Mouse (Mus musculus) C2C12 (cell line): ENCODE results near the gene Ssbp2. TPM values are rescaled to one million over a fixed set of nuclear protein-coding genes. Genes with fewer than 3 reads are reported as not detected.

Experiments used
- H3K27me3 ChIP-seq: one replicate; pipeline ENCODE4 v1.6.1; 2011; ENCODE audit not compliant: control insufficient read depth, insufficient read depth, insufficient read length
- H3K36me3 ChIP-seq: one replicate; pipeline ENCODE4 v1.6.1; 2011; ENCODE audit not compliant: control insufficient read depth, insufficient read depth
- H3K4me3 ChIP-seq: one replicate; pipeline ENCODE4 v1.5.1; 2011; ENCODE audit warnings: mild to moderate bottlenecking, control low read depth; ENCODE audit not compliant: poor library complexity, insufficient read depth, severe bottlenecking
- H3K79me2 ChIP-seq: one replicate; pipeline ENCODE4 v1.6.1; 2011; ENCODE audit not compliant: control insufficient read depth, insufficient read depth
- H3K79me3 ChIP-seq: one replicate; pipeline ENCODE4 v1.6.1; 2011; ENCODE audit warnings: low read depth, control low read depth
- H3ac ChIP-seq: one replicate; pipeline ENCODE3; 2011; ENCODE audit warnings: low read depth; ENCODE audit not compliant: control insufficient read depth, insufficient read length
- CEBPB ChIP-seq: IDR thresholded peaks from one replicate; pipeline ENCODE4 v1.6.1; 2011; ENCODE audit warnings: low read depth, mild to moderate bottlenecking, control low read depth, moderate library complexity
- CTCF ChIP-seq: IDR thresholded peaks from one replicate; pipeline ENCODE4 v1.5.1; 2011; ENCODE audit not compliant: control insufficient read depth, insufficient read depth, insufficient read length
- FOSL1 ChIP-seq: IDR thresholded peaks from one replicate; pipeline ENCODE4 v1.8.0; 2011; ENCODE audit warnings: mild to moderate bottlenecking, low read length; ENCODE audit not compliant: poor library complexity, insufficient read depth, severe bottlenecking
- MAX ChIP-seq: IDR thresholded peaks from one replicate; pipeline ENCODE4 v1.6.1; 2011; ENCODE audit warnings: mild to moderate bottlenecking, control low read depth
- MYOD1 ChIP-seq: IDR thresholded peaks from one replicate; pipeline ENCODE4 v1.6.1; 2011; ENCODE audit warnings: low read depth; ENCODE audit not compliant: control insufficient read depth, insufficient read length
- MYOG ChIP-seq: IDR thresholded peaks from one replicate; pipeline ENCODE4 v1.6.1; 2011; ENCODE audit not compliant: control insufficient read depth, insufficient read length; ENCODE audit errors: extremely low read depth
- USF1 ChIP-seq: IDR thresholded peaks from one replicate; pipeline ENCODE4 v1.6.1; 2011; ENCODE audit warnings: low read depth, mild to moderate bottlenecking, control low read depth, moderate library complexity
- polyA plus RNA-seq: library from polyadenylated mRNA; unstranded; fragments of >200 nt; fragmentation: generic; extraction: Trizol; gene quantifications from one replicate; pipeline ENCODE4 v1.2.1, GENCODE M21; 2012; ENCODE audit warnings: missing spikeins

Gene Ssbp2
- polyA plus RNA-seq, 1 experiment = 22.5 TPM

- Histone ChIP-seq H3K79me3 (peaks cover 3% of the 10 kb centered on the region), H3K4me3 (no peak overlapping the region), H3K79me2 (no peaks in the 10 kb centered on the region), H3K36me3 (no peaks in the 10 kb centered on the region), H3ac (no peak overlapping the region), H3K27me3 (no peaks in the 10 kb centered on the region)
- no peak for TF ChIP-seq USF1
- TF ChIP-seq MYOD1 = no peak
- no peak for TF ChIP-seq CTCF
- no peak for TF ChIP-seq CEBPB
- no peak for TF ChIP-seq FOSL1
- TF ChIP-seq MAX = no peak
- no peak for TF ChIP-seq MYOG
Measured at GRCm38 (mm10) chr13:91502642-91503373, 42.7 kb downstream of the Ssbp2 start.

GRCm38 (mm10) chr13:91508991-91509390 lies 48.9 kb downstream of the Ssbp2 start:
- no peak overlapping the region for H3K4me3 ChIP-seq
- no peaks in the 10 kb centered on the region for H3K79me2 ChIP-seq
- H3K79me3 ChIP-seq = peaks cover 2% of the 10 kb centered on the region
- no peaks in the 10 kb centered on the region for H3K27me3 ChIP-seq
- no peak overlapping the region for H3ac ChIP-seq
- no peak for TF ChIP-seq CEBPB
- no peak for TF ChIP-seq USF1
- no peak for TF ChIP-seq MAX
- TF ChIP-seq MYOD1 = no peak
- TF ChIP-seq MYOG = no peak
- no peak for TF ChIP-seq CTCF
- TF ChIP-seq FOSL1 = no peak
- H3K36me3 ChIP-seq = no peaks in the 10 kb centered on the region

GRCm38 (mm10) chr13:91509467-91509866 lies 49.4 kb downstream of the Ssbp2 start:
- Histone ChIP-seq H3K27me3 (no peaks in the 10 kb centered on the region), H3K79me2 (no peaks in the 10 kb centered on the region), H3K79me3 (peaks cover 2% of the 10 kb centered on the region), H3K4me3 (no peak overlapping the region), H3ac (no peak overlapping the region), H3K36me3 (no peaks in the 10 kb centered on the region)
- TF ChIP-seq MYOG = no peak
- TF ChIP-seq USF1 = no peak
- TF ChIP-seq CEBPB = no peak
- TF ChIP-seq CTCF = no peak
- no peak for TF ChIP-seq MYOD1
- TF ChIP-seq FOSL1 = no peak
- TF ChIP-seq MAX = no peak

- H3K79me2 ChIP-seq = no peaks in the 10 kb centered on the region
- no peaks in the 10 kb centered on the region for H3K36me3 ChIP-seq
- H3K79me3 ChIP-seq = peaks cover 2% of the 10 kb centered on the region
- no peak overlapping the region for H3K4me3 ChIP-seq
- TF ChIP-seq CTCF (no peak), USF1 (no peak), MYOG (no peak), MAX (no peak), MYOD1 (no peak), CEBPB (no peak), FOSL1 (no peak)
- H3K27me3 ChIP-seq = no peaks in the 10 kb centered on the region
- H3ac ChIP-seq = no peak overlapping the region
Measured at GRCm38 (mm10) chr13:91514979-91515378, 54.9 kb downstream of the Ssbp2 start.

- H3K4me3 ChIP-seq = no peak overlapping the region
- H3K27me3 ChIP-seq = no peaks in the 10 kb centered on the region
- H3K36me3 ChIP-seq = no peaks in the 10 kb centered on the region
- no peak overlapping the region for H3ac ChIP-seq
- TF ChIP-seq MYOD1 (no peak), FOSL1 (no peak), USF1 (no peak), MYOG (no peak), CEBPB (no peak), CTCF (no peak), MAX (no peak)
- no peaks in the 10 kb centered on the region for H3K79me2 ChIP-seq
- H3K79me3 ChIP-seq = no peaks in the 10 kb centered on the region
Measured at GRCm38 (mm10) chr13:91520073-91520750, 60.1 kb downstream of the Ssbp2 start.
